Mouse (Mus musculus): ENCODE measurements around the gene Tbc1d5.

DNA sequence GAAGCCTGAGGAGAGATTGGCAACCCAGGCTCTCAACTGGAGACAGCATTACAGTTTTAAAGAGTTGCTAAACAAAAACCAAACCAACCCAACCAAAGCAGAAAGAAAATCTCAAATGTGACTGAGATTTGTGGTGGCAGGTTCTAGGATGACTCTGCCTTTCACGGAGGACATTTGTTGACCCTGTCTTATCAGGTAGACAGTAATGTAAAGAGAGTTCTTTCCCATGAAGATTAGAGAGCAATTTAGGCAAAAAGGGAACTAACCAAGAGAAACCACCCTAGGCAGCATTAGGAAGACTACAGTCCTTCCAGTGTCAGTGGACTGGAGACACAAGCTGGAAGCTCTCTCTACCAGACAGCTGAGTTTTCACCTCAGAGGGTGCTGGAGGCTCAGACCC lies 438.3 kb downstream of the Tbc1d5 start:
- TF ChIP-seq CTCF (conservative IDR thresholded peaks at IDR 0.05; ENCODE audit: insufficient read depth, insufficient read length, low read depth, low read length) (no peak), POLR2A (IDR thresholded peaks at IDR 0.05; ENCODE audit: low read depth, low read length) (no peak)

Data from kidney, adult 2 months (tissue).